Mouse (Mus musculus) frontal cortex, postnatal 14 days (tissue): ENCODE results near the gene Olfr1104.

Experiments
- DNase-seq, 2 experiments: peaks; one replicate each; pipeline ENCODE4 v3.0.0; 2022; ENCODE audit warnings: low spot score in 2 of 2

The Olfr1104 gene

DNA sequence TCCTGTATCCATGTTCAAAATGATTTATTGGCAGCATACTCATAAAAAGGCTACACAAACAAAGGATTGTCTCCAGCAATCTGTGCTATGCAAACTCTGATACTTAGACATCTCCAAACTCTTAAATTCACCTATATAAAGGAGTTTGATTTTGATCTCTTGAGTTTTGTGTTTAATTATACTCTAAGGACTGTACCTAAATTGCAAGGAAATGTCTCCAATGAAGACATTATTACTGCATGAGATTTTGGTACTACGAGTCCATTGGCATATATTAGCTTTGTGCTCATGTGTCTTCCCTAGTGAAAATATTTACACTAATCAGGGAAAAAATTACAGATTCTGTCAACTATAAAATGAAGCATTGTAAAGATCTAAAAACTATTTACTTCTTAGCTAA is at the start of gene Olfr1104:
Gene Olfr1104 (minus strand): TSS at position 101 of the 400 bp plus-strand sequence.
- DNase-seq, result no peak

DNA sequence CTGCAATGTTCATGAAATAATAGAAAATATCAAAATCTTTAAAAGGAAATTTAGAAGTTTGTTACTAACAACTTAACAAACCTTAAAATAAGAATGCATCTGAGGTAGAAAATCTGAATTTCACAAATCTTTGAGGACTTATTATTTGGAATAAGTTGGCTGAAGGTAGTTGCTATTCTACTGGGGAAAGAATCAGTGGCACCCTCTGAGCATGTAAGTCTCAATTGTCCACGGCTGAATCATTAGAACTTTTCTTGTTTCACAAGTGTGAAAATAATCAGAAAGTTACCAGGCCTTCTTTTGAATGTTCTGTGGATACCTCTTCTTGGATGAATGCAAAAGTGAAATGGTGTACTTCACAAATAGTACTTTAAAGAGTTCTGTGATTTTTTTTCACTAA is 48.8 kb upstream of the Olfr1104 start, which contains the start of gene Olfr1107:
Gene Olfr1107 (minus strand): TSS at position 101 of the 400 bp plus-strand sequence.
- DNase-seq, result no peak

DNA sequence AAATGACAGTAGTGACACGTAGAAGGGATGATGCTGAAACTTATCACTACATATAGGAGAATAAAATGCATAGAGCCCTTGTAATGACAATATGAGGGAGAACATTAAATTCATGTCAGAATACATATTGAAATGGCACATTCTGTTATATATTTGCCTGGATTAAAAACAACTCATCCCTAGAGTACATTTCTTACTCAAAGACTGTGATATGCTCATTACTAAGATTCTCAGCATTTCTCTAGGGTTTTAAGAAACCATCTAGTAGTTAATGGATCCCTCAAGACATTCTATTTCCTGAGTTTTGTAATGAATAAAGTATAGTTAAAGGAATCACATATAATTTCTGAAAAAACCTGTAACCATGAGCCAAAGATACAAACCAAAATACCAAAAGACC is 25.3 kb upstream of the Olfr1104 start, which contains the start of gene Olfr1106:
Gene Olfr1106 (minus strand): TSS at position 101 of the 400 bp plus-strand sequence.
- DNase-seq, result no peak

DNA sequence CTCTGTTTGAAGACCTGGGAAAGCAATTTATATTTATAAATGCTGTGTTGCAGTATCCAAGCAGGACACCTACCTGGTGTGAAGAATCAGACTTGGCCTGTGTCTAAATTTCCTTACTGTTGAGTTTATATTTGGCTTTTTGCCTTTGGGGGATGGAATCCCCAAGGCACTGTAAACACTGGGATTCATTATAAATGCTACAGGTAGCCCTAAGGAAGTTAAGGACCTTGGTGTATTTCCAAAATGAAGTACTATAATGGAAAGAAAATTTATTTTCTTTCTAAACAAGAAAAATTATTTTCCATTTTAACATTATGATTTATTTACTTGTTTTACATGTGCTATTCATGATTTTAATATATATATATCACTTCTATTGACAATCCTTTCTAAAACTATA is 9.6 kb upstream of the Olfr1104 start, which contains the start of gene Olfr1105:
Gene Olfr1105 (minus strand): TSS at position 101 of the 400 bp plus-strand sequence.
- no peak for DNase-seq

DNA sequence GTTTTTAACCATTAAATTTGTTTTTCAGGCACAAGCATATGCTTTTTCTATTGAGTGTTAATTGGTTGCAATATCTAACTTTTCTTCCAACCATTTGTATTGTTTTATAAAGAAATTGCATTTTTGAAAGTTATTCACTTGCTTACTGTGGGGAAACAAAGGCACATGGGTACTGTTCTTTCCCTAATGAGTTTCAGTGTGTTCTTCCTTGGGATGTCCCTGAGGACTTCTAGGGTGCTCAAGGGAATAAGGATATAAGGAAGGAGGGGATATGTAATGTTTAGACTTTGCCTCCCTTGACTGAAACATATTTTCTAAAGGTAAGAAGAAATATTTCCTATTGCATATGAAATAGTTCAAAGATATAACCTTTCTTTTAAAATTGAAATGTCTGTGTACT is 28.8 kb downstream of the Olfr1104 start, which contains the start of gene Olfr1102:
Gene Olfr1102 (plus strand): TSS at position 301 of the 400 bp plus-strand sequence.
- DNase-seq, result no peak

DNA sequence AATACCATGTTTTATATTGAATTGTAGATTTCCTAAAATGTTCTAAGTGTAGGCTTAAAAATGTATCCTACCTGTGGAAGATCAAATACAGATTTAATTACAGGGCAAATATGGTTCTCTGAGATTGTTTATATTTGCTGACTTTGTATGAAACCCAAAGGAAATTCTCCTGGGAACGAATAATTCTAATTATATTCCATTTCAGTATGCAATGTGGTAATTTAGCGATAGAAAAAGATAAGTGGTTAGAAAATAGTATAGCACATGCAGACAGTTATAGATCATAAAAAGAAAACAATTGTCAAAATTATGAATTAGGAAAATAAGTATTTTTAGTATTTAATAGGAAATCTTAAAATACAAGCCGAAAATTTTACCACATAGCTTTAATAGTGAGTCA is 35.8 kb downstream of the Olfr1104 start, which contains the start of gene Olfr1101:
Gene Olfr1101 (minus strand): TSS at position 101 of the 400 bp plus-strand sequence.
- no peak for DNase-seq

DNA sequence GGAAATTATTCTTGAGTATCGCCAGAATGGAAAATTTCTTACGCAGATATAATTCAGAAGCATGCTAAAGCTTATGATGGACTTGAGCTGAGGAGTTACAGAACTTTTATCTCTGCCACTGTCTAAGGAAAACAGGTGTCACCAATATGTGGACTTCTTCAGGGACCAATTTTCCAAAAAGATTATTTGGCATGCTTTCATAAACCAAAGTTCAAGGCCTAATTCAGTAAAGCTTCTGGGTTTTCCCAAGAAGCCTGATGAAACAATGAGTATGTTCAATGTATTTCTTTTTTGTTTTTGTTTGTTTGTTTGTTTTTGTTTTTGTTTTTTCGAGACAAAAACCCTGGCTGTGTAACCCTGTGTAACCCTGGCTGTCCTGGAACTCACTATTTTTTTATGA is 47.0 kb downstream of the Olfr1104 start, which contains the start of gene Olfr1100:
Gene Olfr1100 (minus strand): TSS at position 101 of the 400 bp plus-strand sequence.
- DNase-seq, result no peak
